Mouse (Mus musculus): ENCODE measurements around the gene Fam183b.
"Not testable (repeated sequence)": the region's sequence is repeated elsewhere in the genome, so short reads cannot be mapped to it uniquely, and the experiment has no call there.

Gene Fam183b

DNA sequence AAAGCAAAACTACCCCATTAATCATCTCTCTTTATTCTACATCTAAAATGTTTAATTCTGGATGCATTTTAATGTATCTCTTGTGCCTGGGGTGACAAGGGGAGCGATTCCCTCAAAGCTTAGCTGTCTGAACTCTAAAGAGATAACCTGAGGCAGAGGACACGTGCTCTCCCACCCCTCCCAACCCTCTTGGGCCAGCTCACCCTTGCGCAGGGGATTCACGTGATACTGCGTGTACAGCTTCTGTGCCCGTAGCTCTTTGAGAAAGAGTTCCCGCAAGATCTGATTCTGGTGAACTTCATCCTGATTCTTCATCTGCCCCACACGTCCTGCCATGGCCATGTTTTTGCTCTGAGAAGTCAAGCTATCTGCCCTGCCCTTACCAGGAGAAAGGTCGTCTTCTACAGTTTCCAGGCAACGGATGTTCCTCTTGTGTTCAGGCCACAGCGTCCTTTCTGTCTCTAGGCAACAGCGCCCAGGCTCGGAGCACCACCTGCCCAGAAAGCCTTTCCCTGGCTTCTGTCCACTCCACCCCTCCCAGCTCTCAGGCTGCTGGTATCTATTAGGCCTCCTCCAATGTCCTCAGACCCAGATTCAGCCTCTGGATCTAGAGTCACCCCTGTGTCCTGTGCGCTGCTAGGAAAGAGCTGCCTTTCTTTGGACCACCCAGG is at the start of gene Fam183b:
Gene Fam183b, minus strand, starts transcription at position 403 of the 671 bp plus-strand sequence.
- peak; percentile 7 for DNase-seq (ENCODE audit: low read depth, low spot score)

DNA sequence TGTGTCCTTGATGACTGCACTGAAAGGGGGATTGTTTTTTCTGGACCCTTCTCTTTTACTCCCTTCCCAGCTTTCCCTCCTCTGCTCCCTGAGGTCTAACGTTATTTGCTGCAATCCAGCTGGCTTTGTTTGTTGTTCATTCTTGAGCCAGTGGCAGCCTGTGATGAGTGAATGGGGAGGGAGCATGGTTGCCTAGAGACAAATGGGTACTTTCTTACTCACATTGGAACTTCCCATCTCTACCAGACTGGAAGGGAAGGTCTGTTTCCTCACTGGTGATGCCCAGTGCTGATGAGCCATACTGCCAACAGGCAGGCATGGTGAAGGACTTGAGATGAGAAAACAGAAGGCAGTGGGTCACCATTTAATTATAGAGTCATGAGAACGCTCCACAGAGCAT is 48.0 kb upstream of the Fam183b start:
- no peak for DNase-seq (ENCODE audit: low read depth, low spot score)

DNA sequence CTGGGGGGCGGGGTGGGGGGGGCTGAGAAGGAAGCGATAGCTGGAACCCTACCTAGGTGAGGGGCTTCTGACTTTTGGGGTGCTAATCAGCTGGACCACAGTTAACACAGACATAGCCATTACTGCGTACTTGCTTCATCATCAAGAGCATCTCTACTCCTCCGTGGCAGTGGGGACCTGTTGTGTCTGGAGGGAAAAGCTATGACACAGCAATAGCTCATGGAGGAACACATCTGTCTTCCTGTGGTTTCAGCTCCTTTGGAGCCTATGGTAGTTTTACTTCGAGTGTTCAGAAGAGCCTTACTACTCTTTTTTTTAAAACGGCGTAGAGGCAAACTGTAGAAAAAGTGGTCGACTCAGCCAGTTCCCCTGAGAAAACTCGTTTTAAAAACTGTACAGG is 45.9 kb upstream of the Fam183b start:
- DNase-seq (ENCODE audit: low read depth, low spot score) = no peak

DNA sequence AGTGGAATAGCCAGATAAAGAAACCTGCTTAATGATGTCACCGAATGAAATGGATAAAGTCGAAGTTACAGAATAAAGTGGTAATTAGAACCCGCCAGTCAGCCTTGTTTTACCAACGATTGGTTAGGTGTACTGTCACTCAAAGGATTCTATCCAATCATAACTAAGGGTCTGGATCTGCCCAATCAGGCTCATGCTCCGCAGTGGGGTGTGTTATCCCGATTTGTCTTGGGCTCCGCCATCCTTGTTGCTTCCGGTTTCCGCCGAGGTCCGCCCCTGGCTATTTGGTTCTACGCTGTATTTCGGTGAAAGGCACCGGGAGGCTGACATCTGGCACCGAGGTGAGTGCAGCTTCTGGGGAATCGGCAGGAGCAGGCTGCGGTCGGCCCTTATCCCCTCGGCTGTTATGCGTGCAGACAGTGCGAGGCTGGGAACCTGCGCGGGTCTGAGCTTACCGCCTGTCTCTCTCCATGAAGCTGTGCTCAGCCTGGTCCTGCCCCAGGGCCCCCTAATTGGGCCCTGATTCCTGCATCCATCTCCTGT is 45.2 kb upstream of the Fam183b start, which contains the start of gene Gm12258:
Gene Gm12258, plus strand, starts transcription at position 240 of the 543 bp plus-strand sequence.
- DNase-seq (ENCODE audit: low read depth, low spot score) = peak; percentile 100

DNA sequence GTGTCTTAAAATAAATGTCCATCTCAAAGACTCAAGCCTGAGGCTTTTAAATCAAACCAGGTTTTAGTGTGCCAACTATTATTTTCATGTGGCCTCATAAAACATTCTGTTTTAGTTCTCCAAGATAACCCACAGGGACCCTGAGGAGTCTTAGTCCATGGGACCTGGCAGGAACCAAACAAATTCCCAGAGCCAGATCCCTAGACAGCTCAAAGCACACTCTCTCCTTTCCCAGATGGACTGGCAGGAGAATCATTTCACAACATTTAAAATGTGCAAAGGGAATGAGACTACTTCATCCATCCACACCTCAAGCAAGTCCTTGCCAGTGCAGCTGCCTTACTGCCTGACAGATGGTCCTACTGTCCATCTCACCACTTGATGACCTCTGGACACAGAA is 37.2 kb upstream of the Fam183b start, which contains the start of gene Olfr311:
Gene Olfr311, plus strand, starts transcription at position 301 of the 400 bp plus-strand sequence.
- not testable (repeated sequence) for DNase-seq (ENCODE audit: low read depth, low spot score)

DNA sequence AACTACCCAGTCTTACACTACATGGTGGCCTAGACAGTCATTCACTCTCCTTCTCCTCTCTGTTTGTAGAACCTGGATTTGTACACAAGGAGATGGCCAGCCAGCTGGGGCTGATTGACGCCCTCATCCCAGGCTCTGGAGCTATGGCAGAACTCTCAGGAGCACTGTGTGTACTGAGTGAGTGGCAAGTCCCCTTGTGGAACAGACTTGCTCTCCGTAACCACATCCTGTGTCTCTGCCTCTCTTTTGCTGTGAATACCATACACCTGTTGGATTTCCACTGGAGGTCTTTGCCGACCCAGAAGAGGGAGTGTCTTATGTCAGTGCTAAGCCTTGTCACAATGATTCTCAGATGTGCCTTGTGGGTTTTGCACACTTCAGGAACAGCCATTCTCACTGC is 30.8 kb upstream of the Fam183b start:
- not testable (repeated sequence) for DNase-seq (ENCODE audit: low read depth, low spot score)

DNA sequence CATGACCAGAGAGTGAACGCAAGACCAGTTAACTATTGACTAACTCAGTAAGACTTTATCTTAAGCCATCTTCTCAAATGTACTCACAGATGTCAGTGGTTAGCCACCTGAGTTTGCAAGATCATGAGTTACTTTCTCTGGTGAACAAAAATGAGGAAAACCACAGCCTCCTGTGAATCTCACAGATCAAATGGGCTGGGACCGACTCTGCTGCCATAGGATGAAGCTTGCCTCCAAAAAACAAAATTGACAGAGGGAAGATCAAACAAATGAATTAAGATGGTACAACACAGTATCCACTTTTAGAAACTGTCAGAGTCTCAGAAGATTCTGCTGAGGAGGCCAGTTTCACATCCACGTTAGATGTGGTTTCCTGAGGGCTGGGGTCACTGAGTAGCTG is 28.0 kb upstream of the Fam183b start:
- no peak for DNase-seq (ENCODE audit: low read depth, low spot score)

DNA sequence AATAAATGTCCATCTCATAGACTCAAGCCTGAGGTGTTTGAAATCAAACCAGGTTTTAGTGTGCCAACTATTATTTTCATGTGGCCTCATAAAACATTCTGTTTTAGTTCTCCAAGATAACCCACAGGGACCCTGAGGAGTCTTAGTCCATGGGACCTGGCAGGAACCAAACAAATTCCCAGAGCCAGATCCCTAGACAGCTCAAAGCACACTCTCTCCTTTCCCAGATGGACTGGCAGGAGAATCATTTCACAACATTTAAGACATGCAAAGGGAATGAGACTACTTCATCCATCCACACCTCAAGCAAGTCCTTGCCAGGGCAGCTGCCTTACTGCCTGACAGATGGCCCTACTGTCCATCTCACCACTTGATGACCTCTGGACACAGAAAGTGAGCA is 27.2 kb upstream of the Fam183b start, which contains the start of gene Olfr312:
Gene Olfr312, plus strand, starts transcription at position 301 of the 400 bp plus-strand sequence.
- DNase-seq (ENCODE audit: low read depth, low spot score) = not testable (repeated sequence)

DNA sequence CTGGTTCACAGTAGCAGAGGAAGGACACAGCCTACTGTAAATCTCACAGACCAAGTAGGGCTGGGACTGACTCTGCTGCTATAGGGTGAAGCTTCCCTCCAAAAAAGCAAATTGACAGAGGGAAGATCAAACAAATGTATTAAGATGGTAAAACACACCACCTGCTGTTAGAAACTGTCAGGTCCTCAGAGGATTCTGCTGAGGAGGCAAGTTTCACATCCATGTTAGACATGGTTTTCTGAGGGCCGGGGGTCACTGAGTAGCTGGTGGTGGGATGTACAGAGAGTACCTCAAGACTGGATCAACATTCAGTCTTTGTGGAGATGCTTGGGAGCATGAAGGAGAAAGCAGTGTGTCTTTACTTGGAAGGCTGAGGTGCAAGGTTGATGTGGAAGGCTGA is 13.9 kb upstream of the Fam183b start:
- DNase-seq (ENCODE audit: low read depth, low spot score) = no peak

DNA sequence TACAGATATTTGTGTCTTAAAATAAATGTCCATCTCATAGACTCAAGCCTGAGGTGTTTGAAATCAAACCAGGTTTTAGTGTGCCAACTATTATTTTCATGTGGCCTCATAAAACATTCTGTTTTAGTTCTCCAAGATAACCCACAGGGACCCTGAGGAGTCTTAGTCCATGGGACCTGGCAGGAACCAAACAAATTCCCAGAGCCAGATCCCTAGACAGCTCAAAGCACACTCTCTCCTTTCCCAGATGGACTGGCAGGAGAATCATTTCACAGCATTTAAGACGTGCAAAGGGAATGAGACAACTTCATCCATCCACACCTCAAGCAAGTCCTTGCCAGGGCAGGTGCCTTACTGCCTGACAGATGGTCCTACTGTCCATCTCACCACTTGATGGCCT is 12.9 kb upstream of the Fam183b start, which contains the start of gene Olfr313:
Gene Olfr313, plus strand, starts transcription at position 301 of the 400 bp plus-strand sequence.
- DNase-seq (ENCODE audit: low read depth, low spot score) = not testable (repeated sequence)

DNA sequence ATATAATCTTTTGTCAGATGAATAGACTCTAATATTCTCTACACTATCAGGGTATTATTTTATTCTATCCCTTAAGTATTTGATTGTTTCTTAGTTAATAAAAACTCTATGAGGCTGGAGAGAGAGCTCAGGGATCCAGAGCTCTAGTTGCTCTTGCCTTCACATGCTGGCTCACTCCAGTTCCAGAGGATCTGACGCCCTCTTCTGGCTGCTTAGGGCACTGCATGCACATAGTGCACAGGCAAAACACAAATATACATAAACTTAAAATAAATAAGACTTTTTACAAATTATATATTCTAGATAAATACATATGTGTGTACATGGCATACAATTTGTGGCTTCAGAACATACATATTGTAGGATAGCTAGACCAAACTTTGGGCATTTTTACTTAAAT is 10.2 kb upstream of the Fam183b start:
- DNase-seq (ENCODE audit: low read depth, low spot score) = no peak

DNA sequence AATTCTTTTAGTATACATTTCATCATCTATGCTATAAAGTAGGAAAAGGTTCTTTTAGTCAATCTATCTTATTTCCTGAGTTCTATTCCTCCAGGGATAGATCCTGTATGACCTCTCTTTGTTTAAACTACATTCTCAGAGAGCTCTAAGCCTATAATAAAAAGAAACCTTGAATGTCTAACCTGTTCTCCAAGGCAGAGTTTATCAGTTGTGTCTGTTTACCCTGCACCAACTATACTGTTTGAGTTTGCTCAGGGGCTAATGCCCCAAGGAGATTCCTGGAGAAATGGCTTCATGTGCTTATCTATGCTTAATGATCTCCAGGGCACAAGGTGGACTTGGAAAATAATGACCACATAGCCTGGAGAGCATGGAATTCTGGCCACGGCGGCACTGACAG is 2.6 kb upstream of the Fam183b start:
- DNase-seq (ENCODE audit: low read depth, low spot score) = no peak

DNA sequence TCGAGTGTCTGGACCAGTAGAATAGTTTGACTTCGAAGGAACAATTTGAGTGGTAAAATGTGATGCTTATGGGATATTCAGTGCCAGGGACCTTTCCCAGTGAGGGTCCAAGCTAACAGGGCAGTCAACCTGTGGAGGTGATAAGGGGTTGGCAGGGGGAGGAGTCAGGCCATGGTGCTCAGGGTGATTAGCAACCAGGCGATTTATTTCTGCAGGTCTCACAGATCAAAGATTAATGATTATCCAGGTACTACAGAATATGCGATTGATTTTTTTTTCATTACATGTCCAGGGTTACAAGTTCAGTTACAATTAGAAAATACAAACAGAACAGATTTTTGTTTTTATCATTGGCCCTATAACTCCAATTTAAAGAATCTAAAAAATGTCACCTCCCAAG is 2.1 kb upstream of the Fam183b start:
- no peak for DNase-seq (ENCODE audit: low read depth, low spot score)

DNA sequence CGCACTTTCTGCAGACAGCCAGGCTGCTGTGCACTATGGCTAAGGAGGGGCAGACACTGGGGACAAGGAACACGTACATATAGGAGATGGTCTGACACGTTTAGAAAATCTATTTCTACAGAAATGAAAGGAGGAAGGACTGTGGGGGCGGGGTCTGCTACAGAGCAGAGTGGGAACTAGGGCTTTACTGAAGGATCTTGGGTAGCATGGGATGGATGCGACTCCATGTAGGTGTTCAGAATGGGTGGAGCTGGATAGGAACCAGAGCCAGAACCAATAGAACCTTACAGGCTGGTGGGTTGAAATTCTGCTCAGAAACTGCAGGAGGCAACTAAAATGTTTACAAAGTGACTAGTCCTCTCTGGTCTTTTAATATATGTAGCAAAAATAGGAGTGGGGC is 2.0 kb downstream of the Fam183b start:
- DNase-seq (ENCODE audit: low read depth, low spot score) = no peak

DNA sequence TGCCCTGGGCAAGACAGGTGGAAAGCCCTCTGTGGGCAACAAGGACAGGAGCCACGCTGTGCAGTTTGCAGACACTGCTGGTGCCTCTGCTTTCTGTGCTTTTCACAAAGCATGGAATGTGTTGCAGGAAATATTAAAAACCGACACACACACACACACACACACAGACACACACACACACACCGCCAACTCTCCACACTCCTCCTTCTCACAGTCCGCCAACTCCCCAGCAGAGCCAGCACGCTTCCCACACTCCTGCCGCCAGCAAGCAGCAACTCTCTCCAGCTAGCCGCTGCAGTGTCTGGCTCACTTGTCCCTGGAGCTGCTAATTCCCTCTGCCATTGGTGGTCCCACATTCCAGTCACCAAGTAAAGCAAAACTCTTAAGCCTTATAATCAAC is 4.9 kb downstream of the Fam183b start:
- DNase-seq (ENCODE audit: low read depth, low spot score) = no peak

DNA sequence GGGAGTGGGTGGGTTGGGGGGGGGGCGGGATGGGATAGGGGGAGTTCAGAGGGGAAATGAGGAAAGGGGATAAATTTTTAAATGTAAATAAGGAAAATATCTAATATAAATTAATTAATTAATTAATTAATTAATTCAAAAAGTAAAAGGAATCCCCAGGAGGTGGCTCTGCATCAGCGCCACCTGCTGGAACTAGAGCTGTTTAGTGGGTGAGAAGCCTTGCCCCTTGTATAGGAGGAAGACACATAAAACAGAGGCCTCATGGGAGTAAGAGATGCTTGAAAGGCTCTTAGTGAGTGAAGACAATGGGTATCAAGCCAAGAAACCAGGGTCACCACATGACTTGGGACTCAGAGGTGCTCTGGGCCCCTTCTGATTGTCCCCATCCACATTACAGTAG is 5.9 kb downstream of the Fam183b start:
- no peak for DNase-seq (ENCODE audit: low read depth, low spot score)

DNA sequence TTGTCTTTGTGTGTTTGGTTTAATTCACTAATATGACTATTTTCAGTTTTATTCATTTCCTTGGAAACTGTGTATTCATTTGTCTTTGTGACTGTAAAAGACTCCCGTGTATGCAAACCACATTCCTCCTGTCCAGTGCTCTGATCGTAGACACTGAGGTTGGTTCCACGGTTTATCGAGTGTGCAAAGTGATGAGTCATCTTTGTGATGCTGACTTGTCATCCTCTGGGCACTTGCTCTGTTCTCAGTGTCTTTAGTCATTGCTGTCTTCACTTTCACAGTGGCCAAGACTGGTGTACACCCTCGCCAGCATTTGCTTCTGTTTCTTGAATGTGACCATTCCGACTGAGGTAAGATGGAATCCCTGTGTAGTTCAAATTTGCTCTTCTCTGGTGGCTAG is 11.1 kb downstream of the Fam183b start:
- DNase-seq (ENCODE audit: low read depth, low spot score) = no peak

DNA sequence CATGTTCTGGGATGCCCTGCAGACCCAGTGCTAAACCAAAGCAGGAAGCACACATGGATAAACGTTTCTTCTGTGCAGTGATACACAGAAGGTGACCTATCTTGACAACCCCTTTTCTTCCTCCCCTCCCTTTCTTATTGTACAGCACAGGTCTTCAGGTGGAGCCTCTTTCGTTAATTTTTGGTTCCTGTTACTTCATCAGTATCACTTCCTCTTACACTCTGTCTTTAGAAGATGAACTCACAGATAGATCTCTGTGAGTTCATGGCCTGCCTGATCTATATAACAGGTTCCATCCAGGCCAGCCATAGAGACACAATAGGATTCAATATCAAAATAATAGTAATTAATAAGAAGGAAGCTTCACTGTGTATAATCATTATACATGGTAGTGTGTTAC is 11.7 kb downstream of the Fam183b start:
- DNase-seq (ENCODE audit: low read depth, low spot score) = no peak

DNA sequence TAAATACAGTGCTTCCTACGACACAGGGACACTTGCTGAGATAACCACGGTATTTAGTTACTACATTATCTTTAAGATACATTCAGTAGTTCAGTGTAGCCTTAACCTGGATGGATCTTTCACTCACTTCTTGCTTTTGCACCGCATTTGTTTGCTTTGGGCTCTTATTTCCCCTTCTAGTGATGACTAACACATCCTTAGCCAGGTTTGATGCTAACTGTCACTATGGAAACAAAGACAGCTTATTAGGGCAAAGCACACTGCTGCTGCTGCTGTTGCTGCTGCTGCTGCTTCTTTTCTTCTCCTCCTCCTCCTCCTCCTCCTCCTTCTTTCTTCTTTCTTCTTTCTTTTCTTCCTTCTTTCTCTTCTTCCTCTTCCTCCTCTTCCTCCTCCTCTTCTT is 12.2 kb downstream of the Fam183b start:
- DNase-seq (ENCODE audit: low read depth, low spot score) = no peak

DNA sequence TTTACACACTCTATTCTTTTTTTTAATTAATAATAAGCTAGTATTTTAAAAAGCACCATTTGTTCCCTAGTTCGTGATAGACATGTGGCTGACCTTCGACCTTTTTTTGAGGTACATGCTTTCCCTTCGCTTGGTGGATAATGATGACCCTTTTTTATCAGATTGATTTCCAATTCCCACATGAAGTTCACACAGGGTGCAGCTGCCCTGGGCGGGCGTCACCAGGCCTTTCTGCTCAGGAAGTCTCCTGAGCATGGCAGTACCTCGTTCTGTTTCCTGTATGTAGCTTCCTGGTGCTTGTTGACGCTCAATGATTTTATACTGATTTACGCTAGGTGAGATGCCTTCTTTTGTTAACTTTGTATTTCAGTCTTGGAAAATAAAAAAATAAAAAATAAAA is 13.4 kb downstream of the Fam183b start:
- no peak for DNase-seq (ENCODE audit: low read depth, low spot score)

DNA sequence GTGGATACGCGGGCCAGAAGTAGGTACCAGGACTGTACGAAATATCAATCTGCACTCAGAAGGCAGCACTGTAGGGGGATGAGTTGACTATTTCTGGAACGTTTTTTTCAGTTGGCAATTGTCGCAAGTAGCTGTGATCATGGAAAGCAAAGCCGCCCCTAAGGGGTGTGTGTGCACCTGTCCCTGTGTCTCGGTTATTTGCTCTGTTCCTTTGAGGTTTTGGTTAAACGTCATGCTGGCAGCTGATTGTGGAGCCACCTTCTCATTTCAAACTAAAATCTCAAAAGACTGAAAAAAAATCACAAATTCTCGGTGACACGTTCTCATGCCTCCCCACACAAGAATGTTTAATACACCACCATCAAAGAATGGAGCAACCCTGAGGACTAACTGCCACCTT is 14.1 kb downstream of the Fam183b start:
- no peak for DNase-seq (ENCODE audit: low read depth, low spot score)

DNA sequence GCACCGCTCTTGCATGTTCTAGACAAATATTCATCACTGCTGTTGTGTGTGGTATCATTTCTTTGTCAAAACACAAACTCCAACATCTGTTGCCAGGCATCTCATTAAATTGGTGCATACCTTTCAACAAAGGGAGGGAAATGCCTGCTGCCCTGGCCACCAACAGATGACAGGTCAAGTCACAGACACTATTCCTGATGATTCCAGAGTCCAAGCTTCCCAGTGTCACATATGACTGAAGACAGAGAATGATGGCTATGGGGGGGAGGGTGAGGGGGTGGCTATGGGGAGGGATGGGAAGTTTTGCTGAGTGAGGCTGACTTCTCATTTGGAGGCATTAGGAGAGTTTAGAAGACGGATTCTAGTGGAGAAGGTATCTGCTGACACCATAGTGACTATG is 17.6 kb downstream of the Fam183b start:
- DNase-seq (ENCODE audit: low read depth, low spot score) = no peak

DNA sequence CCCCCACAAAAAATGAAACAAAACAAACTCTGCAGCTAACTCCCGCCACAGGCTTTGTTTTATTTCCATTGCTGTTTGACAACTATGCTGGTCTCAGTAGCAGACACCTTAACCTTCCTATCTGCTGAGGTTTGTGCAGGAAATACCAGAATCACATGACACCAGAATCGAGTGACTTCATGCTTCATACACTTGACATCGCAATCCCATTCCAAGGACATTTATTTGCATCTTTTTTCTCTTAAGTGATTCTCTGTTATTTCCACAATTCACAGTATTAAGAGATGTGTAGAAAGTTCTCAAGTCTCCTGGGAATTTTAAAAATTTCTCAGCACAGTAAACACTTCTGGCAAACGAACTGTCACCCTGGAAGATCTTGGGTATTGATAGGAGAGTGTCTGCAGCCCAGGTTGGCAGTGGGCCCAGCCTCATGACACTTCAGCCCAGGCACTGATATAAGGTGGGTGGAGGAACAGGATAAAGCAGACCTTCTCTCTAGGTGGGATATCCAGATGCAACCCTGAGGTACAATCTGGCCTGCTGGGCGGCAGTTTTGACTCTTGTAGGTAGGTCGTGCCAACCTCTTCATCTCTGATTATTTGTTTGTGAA is 19.2 kb downstream of the Fam183b start, which contains the start of gene Olfr314:
Gene Olfr314, plus strand, starts transcription at position 473 of the 610 bp plus-strand sequence.
- no peak for DNase-seq (ENCODE audit: low read depth, low spot score)
